Mouse (Mus musculus): Measurements from ENCODE around the gene Olfr684.

Gene Olfr684

DNA sequence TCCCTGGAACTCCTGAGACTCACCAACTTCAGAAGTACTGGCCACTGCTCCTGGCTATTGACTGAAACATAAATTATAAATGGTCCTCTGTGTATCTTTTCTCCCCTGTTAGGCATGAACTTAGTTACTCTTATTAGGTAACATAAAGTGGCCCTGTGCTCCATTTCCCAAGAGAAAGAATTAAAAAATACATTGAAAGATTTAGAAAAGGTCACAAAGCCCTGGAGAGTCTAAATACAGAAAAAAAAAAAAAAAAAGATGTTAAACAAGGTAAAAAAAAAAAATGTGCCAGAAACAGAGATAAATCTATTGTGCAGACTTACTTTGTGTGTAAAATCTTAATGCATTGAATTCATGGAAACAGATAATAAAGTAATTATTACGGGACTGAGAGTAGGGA is at the start of gene Olfr684:
TSS of gene Olfr684 (minus strand) at position 101 of the 400 bp plus-strand sequence.
- no peak for DNase-seq

DNA sequence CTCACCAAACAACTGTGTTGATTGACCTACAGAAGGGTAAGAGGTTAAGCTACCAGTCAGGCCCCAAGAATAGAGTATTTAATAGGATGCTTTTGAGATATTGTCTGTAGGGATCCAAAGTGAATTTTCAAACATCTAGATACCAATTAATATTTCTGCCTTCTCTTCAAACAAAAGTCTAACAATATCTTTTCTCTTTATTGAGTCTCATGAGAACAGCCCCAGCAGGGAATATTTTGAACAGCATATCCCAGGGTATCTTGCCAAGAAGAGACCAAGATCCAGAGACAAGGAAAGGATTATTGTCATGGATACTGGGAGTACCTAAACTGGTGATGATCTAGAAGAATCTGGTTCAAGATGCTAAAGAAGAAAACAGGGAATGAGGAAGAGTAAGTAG is 43.9 kb upstream of the Olfr684 start, which contains the start of gene Olfr686:
TSS of gene Olfr686 (minus strand) at position 101 of the 400 bp plus-strand sequence.
- DNase-seq = no peak

DNA sequence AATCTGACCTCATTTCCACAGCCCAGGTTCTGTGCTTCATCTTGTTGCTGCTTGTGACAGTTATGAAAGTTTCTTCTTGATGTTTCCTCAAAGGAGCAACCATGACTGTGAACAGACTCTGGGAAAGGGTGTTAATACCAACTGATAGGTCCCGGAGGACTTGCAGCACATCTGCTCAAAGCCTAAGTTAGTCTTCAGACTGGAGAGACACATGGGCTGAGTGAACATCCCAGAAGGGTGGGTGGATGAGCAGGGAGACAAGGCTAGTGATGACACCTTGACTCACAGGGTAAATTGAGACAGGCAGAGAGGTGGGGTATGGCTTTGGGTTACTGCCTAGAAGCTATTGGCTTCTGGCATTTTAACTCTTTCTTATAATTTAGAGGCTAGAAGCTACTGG is 22.5 kb upstream of the Olfr684 start, which contains the start of gene Olfr685:
TSS of gene Olfr685 (minus strand) at position 101 of the 400 bp plus-strand sequence.
- no peak for DNase-seq

DNA sequence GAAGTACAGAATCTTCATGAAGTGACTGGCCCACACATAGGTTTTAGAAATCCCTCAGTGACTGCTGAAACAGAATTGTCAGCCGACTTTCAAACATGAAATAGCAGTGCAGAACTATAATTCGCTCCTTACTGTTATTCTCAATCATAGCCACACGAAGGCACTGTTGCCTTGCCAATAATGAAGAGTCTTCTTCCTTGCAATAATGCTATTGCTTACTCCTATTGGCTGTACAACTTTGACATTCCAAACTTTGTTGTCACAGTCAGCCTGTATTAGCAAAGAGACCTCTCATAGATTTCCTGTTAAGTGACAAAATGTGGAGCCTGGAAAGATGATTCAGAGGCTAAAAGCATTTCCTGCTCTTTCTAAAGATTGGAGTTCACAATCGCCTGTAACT is 7.3 kb upstream of the Olfr684 start:
- no peak for DNase-seq

DNA sequence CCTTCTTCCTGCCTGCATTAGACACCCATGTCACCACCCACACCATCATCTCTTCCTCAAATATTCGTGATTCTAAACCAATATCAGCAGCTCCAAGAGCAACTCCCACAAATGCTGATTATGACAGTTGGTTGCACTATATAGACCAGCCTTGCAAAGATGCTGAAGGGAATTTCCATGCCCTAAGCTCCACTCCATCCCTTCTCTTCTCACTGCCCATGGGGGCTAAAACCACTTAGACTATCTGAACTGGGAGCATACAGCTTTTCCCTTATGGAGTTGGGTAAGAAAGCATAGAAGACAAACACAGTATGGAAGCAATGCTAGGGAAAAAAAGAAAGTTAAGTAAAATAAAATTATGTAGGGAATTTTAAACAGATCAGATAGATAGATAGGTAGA is 16.5 kb downstream of the Olfr684 start, which contains the start of gene Olfr683:
TSS of gene Olfr683 (minus strand) at position 101 of the 400 bp plus-strand sequence.
- DNase-seq = no peak

DNA sequence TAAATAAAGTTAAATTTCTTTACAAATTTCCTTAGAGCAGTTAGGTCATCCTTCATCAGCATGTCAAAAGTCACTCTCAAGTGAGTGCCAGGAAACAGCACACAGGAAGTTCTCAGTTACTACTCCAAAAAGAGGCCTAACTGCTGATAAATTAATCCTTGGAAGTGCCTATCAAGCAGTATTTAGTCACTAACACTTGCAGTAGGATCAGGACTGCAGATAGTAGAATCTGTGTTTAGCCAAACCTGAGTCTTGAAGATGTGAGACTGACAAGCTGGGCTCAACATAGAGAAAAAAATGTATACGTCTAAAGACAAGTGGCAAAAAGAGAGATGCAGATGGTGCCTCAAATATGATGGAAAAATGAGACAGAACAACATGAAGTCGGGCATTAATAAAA is 22.2 kb downstream of the Olfr684 start:
- no peak for DNase-seq

DNA sequence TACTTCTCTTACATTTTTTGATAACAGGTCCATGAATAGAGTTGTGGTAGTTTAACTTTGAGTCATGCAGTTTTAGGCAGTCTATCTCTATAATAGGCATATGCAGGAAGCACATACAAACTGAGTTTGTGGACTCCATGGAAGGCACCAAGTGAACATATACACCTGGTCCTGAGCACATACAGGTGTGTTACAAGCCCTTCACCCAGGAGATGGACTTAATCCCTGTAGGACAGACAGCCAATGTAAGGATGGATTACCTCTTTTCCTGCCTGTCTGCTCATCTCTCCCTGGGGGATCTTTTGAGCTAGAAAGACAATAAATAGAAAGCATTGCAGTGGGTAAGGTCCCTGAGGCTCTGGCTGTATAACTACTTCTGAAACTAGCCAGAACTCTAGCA is 46.9 kb downstream of the Olfr684 start, which contains the start of gene Olfr681:
TSS of gene Olfr681 (plus strand) at position 301 of the 400 bp plus-strand sequence.
- no peak for DNase-seq
